Mouse (Mus musculus) thymus, adult 2 months (tissue): ENCODE data around the gene Hist1h2ap.

Experiments
- CTCF ChIP-seq: fragments of 200-500 bp; IDR thresholded peaks from 2 replicates; pipeline ENCODE4 v1.5.1; 2012; ENCODE audit warnings: mild to moderate bottlenecking, control low read depth, low read length, moderate library complexity, borderline replicate concordance; ENCODE audit not compliant: control insufficient read depth, poor library complexity, insufficient read depth; ENCODE audit errors: extremely low read depth
- POLR2A ChIP-seq: fragments of 200-500 bp; IDR thresholded peaks from 2 replicates; pipeline ENCODE4 v1.6.1; 2012; ENCODE audit warnings: mild to moderate bottlenecking, low read length, control low read depth, moderate library complexity; ENCODE audit not compliant: control insufficient read depth, poor library complexity, insufficient read depth; ENCODE audit errors: extremely low read depth

DNA sequence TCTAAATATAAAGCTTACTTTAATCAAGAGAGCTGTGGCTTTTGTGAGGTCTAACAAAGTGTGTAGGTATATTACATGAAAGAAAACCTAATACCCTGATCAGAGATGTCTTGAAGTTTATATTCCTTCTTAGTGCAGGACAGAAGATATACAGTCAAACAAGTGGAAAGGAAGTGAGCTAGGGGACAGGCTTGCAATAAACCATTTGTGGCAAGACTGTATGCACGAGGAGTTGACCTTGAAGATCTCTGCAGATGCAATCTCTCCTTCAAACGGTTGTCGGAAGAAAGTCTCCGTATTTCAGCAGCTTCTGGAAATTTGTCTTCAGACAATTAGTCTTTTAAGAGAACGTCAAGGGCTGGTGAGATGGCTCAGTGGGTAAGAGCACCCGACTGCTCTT lies 43.4 kb downstream of the Hist1h2ap start:
- TF ChIP-seq CTCF (no peak), POLR2A (no peak)
